Mouse (Mus musculus) T-helper 17 cell (primary cell): ENCODE measurements around the gene Pou3f1.

Experiments
- in situ Hi-C, 2 experiments: fragments of 300-600 bp; cut with MboI, MseI; formaldehyde crosslinking; loops; 1 replicate in 1 of 2; 2 replicates in 1 of 2; pipeline ENCODE4 v1.15.1; 2025; ENCODE audit warnings: high pct_unique_total_duplicates in 2 of 2

Gene Pou3f1

DNA sequence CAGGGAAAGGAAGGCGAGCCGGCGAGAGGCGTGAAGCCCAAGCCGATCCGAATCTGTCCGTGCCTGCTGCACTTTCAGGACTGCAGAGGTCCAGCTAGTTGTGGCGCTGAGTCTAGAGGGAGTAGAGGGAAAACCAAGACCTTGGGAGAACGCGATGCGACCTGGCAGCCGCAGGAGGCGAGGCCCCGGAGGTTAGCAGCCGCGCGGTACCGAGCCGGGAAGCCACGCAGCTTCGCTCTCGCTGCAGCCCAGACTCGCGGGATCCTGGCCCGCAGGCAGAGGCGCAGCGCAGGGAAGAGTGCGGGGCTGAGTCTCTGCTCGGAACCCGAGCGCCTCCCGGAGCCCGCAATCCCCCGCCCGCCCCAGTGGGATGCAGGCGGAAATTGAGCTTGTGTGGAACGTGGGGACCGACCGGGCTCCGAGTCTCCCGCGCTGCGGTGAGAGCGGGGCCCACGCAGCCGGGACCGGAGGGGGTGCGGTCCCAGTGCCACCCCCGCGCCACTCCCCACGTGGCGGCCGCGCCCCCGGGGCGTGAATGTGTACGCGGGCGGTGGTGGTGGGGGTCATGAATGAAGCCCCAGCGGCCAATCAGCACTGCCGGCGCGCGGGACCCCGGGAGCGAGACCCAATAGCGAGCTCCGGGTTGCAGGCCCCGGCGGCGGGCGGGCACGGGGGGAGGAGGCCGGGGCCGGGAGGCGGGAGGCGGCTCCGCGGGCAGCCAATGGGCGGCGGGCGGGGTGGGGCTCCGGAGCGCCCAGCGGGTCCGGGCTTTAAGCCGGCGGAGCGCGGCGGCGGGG lies 445 bp downstream of the Pou3f1 start:
- in situ Hi-C loops, result no loop called here

DNA sequence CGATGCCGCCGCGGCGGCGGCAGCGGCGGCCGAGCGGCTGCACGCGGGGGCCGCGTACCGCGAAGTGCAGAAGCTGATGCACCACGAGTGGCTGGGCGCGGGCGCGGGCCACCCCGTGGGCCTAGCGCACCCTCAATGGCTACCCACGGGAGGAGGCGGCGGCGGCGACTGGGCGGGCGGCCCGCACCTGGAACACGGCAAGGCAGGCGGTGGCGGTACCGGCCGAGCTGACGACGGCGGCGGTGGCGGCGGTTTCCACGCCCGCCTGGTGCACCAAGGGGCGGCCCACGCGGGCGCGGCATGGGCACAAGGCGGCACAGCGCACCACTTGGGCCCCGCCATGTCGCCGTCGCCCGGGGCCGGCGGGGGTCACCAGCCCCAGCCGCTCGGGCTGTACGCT lies 1.2 kb downstream of the Pou3f1 start:
- in situ Hi-C loops, result no loop called here

- in situ Hi-C loops, result no loop called here
Observed at GRCm38 (mm10) chr4:124658412-124658851, 1.8 kb downstream of the Pou3f1 start.

DNA sequence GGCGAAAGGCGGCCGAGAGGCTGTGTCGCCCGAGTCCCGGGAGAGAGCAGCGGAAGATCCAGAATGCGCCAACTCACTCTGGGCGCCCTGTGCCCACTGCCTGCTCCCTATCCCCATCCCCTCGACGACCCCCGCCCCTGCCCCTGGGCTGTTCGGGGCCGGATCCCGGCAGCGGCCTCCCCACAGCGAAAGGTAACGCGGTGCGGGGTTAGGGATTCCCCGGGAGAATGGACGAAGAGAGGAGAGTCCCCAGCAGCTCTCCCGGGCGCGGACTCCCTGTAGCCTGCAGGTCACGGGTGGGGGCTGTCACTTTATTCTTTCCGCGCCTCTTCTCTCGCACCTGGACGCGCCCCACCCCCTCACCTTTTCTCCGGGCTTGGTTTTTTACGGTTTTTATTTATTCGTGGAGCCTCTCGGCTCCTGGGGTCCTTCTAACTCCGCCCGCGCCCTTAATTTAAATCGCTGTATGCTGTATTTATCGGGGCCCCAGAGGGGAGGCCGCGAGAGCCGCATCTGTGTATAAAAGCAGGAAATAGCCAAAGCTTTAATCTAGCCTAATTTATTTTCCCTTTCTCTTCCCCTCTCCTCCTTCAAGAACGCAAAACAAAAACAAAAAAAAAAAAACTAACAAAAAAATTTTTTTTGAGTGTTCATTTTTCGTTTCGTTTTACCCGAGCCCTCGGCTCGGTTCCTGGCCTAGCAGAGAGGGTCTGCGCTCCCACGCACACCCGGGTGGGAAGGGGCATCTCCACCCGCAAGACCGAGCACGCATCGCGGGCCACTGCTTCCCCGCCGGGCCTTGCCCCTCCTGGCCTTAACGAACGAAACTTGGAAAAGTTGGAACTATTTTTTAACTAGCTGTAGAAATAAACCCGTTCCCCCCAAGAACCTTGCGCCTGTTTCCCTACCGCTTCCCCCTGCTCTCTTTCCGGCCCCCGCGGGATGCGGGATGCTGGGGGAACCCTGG lies 2.9 kb downstream of the Pou3f1 start:
- in situ Hi-C loops, result no loop called here

- in situ Hi-C loops, result no loop called here
Observed at GRCm38 (mm10) chr4:124660603-124661002, 4.0 kb downstream of the Pou3f1 start.

DNA sequence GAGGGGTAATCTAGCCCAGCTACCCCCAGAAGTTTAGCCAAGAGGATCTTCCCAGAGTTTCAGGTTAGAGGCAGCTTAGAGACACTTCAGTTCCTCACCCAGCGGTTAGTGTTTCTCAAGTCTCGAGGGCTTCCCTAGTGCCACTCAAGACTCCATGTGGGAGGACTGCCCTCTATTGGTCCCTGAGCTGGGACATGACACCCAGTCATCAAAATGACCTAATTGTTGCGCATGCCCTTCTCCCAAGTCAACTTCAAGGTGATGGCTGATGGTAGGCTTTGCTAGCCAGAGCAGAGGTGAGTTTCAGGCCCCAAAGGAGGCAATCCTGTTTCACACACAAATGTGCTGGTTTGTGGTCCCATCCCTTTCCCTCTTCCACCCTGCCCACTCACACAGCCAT lies 6.4 kb downstream of the Pou3f1 start:
- in situ Hi-C loops, result no loop called here

DNA sequence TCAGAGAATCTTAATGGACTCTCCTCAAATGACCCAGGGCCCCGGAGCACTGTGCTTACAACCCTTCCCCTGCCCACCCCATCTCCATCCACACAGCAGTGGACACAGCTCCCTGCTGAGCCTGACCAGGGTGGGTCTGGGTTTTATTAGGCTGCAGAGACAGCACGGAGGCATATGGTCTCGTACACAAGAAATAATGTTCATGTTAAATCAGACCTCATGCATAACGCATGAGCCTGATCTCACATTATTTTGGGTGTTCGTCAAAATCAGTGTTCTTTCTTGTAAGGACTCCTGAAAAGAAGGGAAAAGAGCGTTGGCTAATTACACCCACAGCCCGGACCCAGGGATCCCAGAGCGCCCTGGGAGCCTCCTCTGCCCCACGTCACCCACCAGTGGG lies 7.6 kb downstream of the Pou3f1 start:
- in situ Hi-C loops, result no loop called here

DNA sequence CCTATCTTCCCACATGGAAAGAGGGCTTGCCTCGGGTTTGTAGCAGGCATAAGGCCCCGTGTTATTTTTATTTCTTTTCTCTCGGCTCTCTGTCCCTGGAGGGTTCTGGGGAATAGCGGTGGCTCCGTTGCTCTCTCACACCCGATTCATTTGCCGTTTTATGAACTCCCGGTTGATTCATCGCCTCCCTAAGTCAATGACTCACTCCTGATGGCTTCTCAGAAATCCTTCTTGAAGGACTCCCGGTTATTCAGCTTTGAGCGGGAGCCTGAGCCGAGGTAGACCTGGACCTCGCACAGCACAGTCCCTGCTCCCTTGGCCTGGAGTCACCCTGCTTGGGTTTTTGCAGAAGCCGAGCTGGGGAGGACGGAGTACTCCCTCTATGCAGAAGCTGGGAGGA lies 8.0 kb downstream of the Pou3f1 start:
- in situ Hi-C loops, result no loop called here

GRCm38 (mm10) chr4:124667476-124668033 lies 10.9 kb downstream of the Pou3f1 start:
- in situ Hi-C loops, result no loop called here

- in situ Hi-C loops, result no loop called here
Observed at GRCm38 (mm10) chr4:124668078-124668477, 11.5 kb downstream of the Pou3f1 start.

- in situ Hi-C loops, result loop anchor here (5.0 to 10.0 kb wide), 2 partner anchors 438 to 715 kb away; no protein-coding TSS in a partner anchor
Observed at GRCm38 (mm10) chr4:124670232-124670631, 13.6 kb downstream of the Pou3f1 start.

DNA sequence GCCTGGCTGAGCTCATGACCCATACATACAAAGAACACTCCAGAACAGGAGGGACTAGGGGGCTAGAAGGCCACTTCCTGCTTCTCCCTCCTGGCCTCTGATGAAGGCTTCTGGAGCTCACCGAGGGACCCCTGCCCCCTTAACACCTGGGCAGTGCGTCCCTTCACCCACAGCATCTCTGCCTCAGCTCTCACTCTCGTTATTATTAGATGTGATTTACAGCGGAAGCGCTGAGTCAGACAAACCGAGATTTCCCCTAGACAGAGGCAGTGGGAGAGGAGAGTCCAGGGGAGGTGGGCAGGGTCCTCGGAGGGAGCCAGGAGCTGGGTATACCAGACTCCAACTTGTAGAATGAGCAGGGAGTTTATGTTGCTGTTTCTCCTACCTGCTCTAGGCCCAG lies 15.0 kb downstream of the Pou3f1 start:
- in situ Hi-C loops, result loop anchor here (5.0 to 10.0 kb wide), 2 partner anchors 439 to 717 kb away; no protein-coding TSS in a partner anchor

- in situ Hi-C loops, result loop anchor here (5.0 to 10.0 kb wide), 2 partner anchors 440 to 718 kb away; no protein-coding TSS in a partner anchor
Observed at GRCm38 (mm10) chr4:124672347-124673320, 16.0 kb downstream of the Pou3f1 start.

GRCm38 (mm10) chr4:124674334-124675032 lies 17.9 kb downstream of the Pou3f1 start:
- in situ Hi-C loops, result loop anchor here (5.0 to 25.0 kb wide), 4 partner anchors 442 to 1837 kb away; partner anchors contain the start of gene Ppt1 (in 1 of the 2)

GRCm38 (mm10) chr4:124675037-124675436 lies 18.4 kb downstream of the Pou3f1 start:
- in situ Hi-C loops, result loop anchor here (10.0 to 25.0 kb wide), 3 partner anchors 720 to 1838 kb away; partner anchors contain the start of gene Ppt1 (in 1 of the 2)

GRCm38 (mm10) chr4:124675958-124676357 lies 19.4 kb downstream of the Pou3f1 start:
- in situ Hi-C loops, result loop anchor here (10.0 to 25.0 kb wide), 3 partner anchors 721 to 1839 kb away; partner anchors contain the start of gene Ppt1 (in 1 of the 2)

- in situ Hi-C loops, result loop anchor here (10.0 to 25.0 kb wide), 3 partner anchors 747 to 1845 kb away; partner anchors contain the start of gene Ppt1 (in 1 of the 2)
Observed at GRCm38 (mm10) chr4:124682270-124682669, 25.7 kb downstream of the Pou3f1 start.

- in situ Hi-C loops, result loop anchor here (10.0 to 25.0 kb wide), 3 partner anchors 749 to 1846 kb away; partner anchors contain the start of gene Ppt1 (in 1 of the 2)
Observed at GRCm38 (mm10) chr4:124683474-124683873, 26.9 kb downstream of the Pou3f1 start.

GRCm38 (mm10) chr4:124685004-124685403 lies 28.4 kb downstream of the Pou3f1 start:
- in situ Hi-C loops, result loop anchor here (10.0 to 25.0 kb wide), 3 partner anchors 750 to 1848 kb away; partner anchors contain the start of gene Ppt1 (in 1 of the 2)
